Mouse (Mus musculus): Measurements from ENCODE around the gene Lhb.

DNA sequence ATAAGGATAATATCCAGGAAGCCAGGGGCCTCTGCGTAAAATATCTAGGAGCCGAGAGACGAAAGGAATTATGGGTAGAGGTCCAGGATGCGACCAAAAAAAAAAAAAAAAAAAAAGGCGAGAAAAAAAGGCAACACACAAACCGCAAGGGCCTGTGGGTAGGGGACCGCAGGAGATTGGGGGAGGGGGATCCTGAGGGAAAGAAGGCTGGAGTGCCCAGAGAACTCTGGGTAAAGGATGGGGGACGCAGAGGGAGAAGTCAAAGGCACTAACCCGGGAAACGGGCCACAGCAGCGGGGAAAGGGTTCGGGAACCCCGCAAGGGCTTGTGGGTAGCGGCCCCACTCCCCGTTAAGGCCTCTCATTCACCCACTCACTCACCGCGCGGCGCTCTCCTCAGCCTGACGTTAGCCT lies 25.5 kb upstream of the Lhb start:
- TF ChIP-seq CTCF (IDR thresholded peaks at IDR 0.05; ENCODE audit: low read depth, low read length) (no peak), POLR2A (IDR thresholded peaks at IDR 0.05; ENCODE audit: extremely low read depth, insufficient read depth, low read length) (no peak)

All from liver, adult 2 months (tissue).